Mouse (Mus musculus) liver, embryonic 14.5 days (tissue): ENCODE results near the gene Slc38a2.

Experiments used
- CTCF ChIP-seq: IDR thresholded peaks from 2 replicates; pipeline ENCODE4 v1.5.1; 2016; ENCODE audit warnings: antibody characterized with exemption, low read depth, control low read depth
- EP300 ChIP-seq: IDR thresholded peaks from 2 replicates; pipeline ENCODE4 v1.6.1; 2016; ENCODE audit warnings: antibody characterized with exemption, low read depth

DNA sequence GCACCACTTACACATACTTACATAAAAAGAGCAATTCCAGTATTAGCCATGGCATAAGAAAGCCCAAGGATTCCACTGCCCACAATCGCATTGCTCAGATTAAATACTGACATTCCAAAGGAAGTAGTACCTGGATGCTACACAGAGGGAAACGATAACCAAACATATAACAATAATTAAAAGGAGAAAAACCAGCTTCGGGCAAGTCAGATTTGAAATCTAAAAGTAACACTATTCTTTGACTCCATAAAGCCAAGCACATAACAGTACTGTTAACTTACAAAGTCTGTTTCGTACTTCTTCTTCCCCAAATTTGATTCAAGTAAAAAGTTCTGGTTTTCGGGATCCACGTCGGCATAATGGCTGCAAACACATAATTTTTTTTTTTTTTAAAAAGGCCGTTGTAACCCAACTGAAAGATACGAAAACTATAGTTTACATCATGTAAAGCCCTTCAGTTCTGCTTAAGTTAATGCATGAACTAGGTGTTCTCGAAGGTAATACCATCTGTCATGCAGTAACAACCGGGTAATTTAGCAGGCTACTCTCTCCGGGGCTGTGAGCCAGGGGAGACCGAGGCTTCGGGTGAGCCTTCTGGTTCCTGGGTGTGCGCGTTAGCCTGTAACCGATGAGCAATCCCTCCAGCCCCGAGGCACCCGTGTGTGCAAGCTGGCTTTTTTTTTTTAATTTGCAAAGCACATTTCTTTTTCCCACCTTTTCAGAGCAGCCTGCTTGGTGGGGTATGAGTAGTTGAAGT, 1.5 kb downstream of the Slc38a2 start:
- TF ChIP-seq EP300: no peak
- TF ChIP-seq CTCF: no peak
